ENCODE assay signal across 8 mouse cellular contexts in genomic region chr3:31308906-31309305, GRCm38 (mm10). TPM values are rescaled to one million over a fixed set of nuclear protein-coding genes. Genes with fewer than 3 reads are reported as not detected.
DNase-seq lines count a peak whose midpoint lies in the region; ATAC-seq and TF ChIP-seq lines count a peak whose summit lies in the region.

No protein-coding gene starts in this region.

- H3K4me1 ChIP-seq in intestine, embryonic 14.5 days (replicated peaks; ENCODE audit: control insufficient read depth, insufficient read depth, low read length) = no peaks in the 10 kb centered on the region
- H3K4me1 ChIP-seq in intestine, postnatal 0 days (replicated peaks; ENCODE audit: control insufficient read depth, insufficient read depth, low read length) = no peaks in the 10 kb centered on the region
- peaks cover 17% of the 10 kb centered on the region for H3K4me1 ChIP-seq in hindbrain, embryonic 10.5 days (replicated peaks)
- no peaks in the 10 kb centered on the region for H3K4me1 ChIP-seq in lung, postnatal 0 days (ENCODE audit: insufficient read depth, low read depth, low read length)

- peak; percentile 93 for DNase-seq in intestine, embryonic 14.5 days (ENCODE audit: low spot score)
- DNase-seq in MN1 (ENCODE audit: low spot score) = peak; percentile 29
- peak; percentile 82 for DNase-seq in embryo, embryonic 11 days
- peak; percentile 70 for DNase-seq in hindbrain, embryonic 10.5 days (ENCODE audit: low spot score)
- peak; percentile 29 for DNase-seq in lung, postnatal 0 days (ENCODE audit: low spot score)
- peak; percentile 29 for DNase-seq in right cerebral cortex, postnatal 4 days
- DNase-seq in thymus, postnatal 25 days = no peak

- H3K9ac ChIP-seq in intestine, embryonic 14.5 days (ENCODE audit: low read length) = no peak overlapping the region
- no peak overlapping the region for H3K9ac ChIP-seq in intestine, postnatal 0 days (ENCODE audit: low read depth, low read length)
- no peak overlapping the region for H3K9ac ChIP-seq in lung, postnatal 0 days (replicated peaks; ENCODE audit: low read depth)

- TF ChIP-seq EP300 in lung, postnatal 0 days (IDR thresholded peaks at IDR 0.05) = no peak

- no peaks in the 10 kb centered on the region for H3K36me3 ChIP-seq in intestine, embryonic 14.5 days (ENCODE audit: control insufficient read depth, insufficient read depth, low read length)
- no peaks in the 10 kb centered on the region for H3K36me3 ChIP-seq in intestine, postnatal 0 days (ENCODE audit: control insufficient read depth, insufficient read depth)
- H3K36me3 ChIP-seq in hindbrain, embryonic 10.5 days = no peaks in the 10 kb centered on the region
- H3K36me3 ChIP-seq in lung, postnatal 0 days (ENCODE audit: insufficient read depth, low read length) = no peaks in the 10 kb centered on the region

- H3K4me2 ChIP-seq in intestine, embryonic 14.5 days (ENCODE audit: low read length) = no peak overlapping the region
- no peak overlapping the region for H3K4me2 ChIP-seq in intestine, postnatal 0 days (replicated peaks; ENCODE audit: low read depth)
- H3K4me2 ChIP-seq in lung, postnatal 0 days (replicated peaks; ENCODE audit: low read depth, low read length) = no peak overlapping the region

- no peak for ATAC-seq in intestine, embryonic 14.5 days (replicated peaks; ENCODE audit: low FRiP score, low TSS enrichment, low read depth)
- no peak for ATAC-seq in intestine, postnatal 0 days
- no peak for ATAC-seq in lung, postnatal 0 days

- H3K9me3 ChIP-seq in intestine, embryonic 14.5 days (ENCODE audit: control insufficient read depth, low read length) = no peaks in the 10 kb centered on the region
- H3K9me3 ChIP-seq in intestine, postnatal 0 days (ENCODE audit: control insufficient read depth) = no peaks in the 10 kb centered on the region
- no peaks in the 10 kb centered on the region for H3K9me3 ChIP-seq in hindbrain, embryonic 10.5 days
- H3K9me3 ChIP-seq in lung, postnatal 0 days (ENCODE audit: low read length) = no peaks in the 10 kb centered on the region

- no peak for TF ChIP-seq CTCF in intestine, postnatal 0 days (IDR thresholded peaks at IDR 0.05; ENCODE audit: low read depth)
- no peak for TF ChIP-seq CTCF in lung, postnatal 0 days (IDR thresholded peaks at IDR 0.05)

- H3K27ac ChIP-seq in intestine, embryonic 14.5 days (ENCODE audit: low read depth) = no peak overlapping the region
- no peak overlapping the region for H3K27ac ChIP-seq in intestine, postnatal 0 days (ENCODE audit: low read depth, low read length)
- no peak overlapping the region for H3K27ac ChIP-seq in hindbrain, embryonic 10.5 days
- H3K27ac ChIP-seq in lung, postnatal 0 days (ENCODE audit: low read length) = no peak overlapping the region

- H3K4me3 ChIP-seq in intestine, embryonic 14.5 days (ENCODE audit: low read depth, low read length) = no peak overlapping the region
- H3K4me3 ChIP-seq in intestine, postnatal 0 days (ENCODE audit: low read depth, low read length) = no peak overlapping the region
- peak overlapping the region; percentile 61 for H3K4me3 ChIP-seq in hindbrain, embryonic 10.5 days
- H3K4me3 ChIP-seq in lung, postnatal 0 days (ENCODE audit: low read depth, low read length) = no peak overlapping the region

- WGBS in intestine, embryonic 14.5 days = 2% methylated on average over 14 of the region's 14 CpGs
- WGBS in intestine, postnatal 0 days = 2% methylated on average over 14 of the region's 14 CpGs
- 3% methylated on average over 14 of the region's 14 CpGs for WGBS in hindbrain, embryonic 10.5 days
- 3% methylated on average over 14 of the region's 14 CpGs for WGBS in lung, postnatal 0 days

- peaks cover 38% of the 10 kb centered on the region for H3K27me3 ChIP-seq in intestine, embryonic 14.5 days (replicated peaks; ENCODE audit: control insufficient read depth, insufficient read depth, low read length)
- peaks cover 13% of the 10 kb centered on the region for H3K27me3 ChIP-seq in intestine, postnatal 0 days (replicated peaks; ENCODE audit: control insufficient read depth, insufficient read depth, low read length)
- peaks cover 40% of the 10 kb centered on the region for H3K27me3 ChIP-seq in hindbrain, embryonic 10.5 days (ENCODE audit: insufficient read depth, poor library complexity, severe bottlenecking)
- peaks cover 18% of the 10 kb centered on the region for H3K27me3 ChIP-seq in lung, postnatal 0 days (replicated peaks; ENCODE audit: insufficient read depth, low read length)

RNA-seq across cellular contexts. Expression of gene Slc7a14, which starts 1.3 kb away (rescaled TPM):
- 1.3 and 1.7 TPM in 2 replicates for polyA plus RNA-seq in intestine, embryonic 14.5 days (2014; fragmentation: Nextera tagmentation; extraction: Ambion mirVana)
- polyA plus RNA-seq in intestine, postnatal 0 days (2015; fragmentation: Nextera tagmentation; extraction: Ambion mirVana) = 0.34 and 0.48 TPM in 2 replicates
- polyA plus RNA-seq in hindbrain, embryonic 10.5 days (2016; fragmentation: Nextera tagmentation; extraction: Ambion mirVana) = 0.55 and 0.76 TPM in 2 replicates
- polyA plus RNA-seq in lung, postnatal 0 days (2015; fragmentation: Nextera tagmentation; extraction: Ambion mirVana) = 0.05 and 0.07 TPM in 2 replicates
